Mouse (Mus musculus): Measurements from ENCODE around the gene Trmt1.

Trmt1 gene

GRCm38 (mm10) chr8:84708774-84709475, 22.8 kb downstream of the Trmt1 start:
- DNase-seq (ENCODE audit: extremely low spot score, low spot score), result peak; percentile 90

GRCm38 (mm10) chr8:84709931-84710330, 23.8 kb downstream of the Trmt1 start:
- DNase-seq (ENCODE audit: extremely low spot score, low spot score), result no peak

GRCm38 (mm10) chr8:84711312-84711711, 25.2 kb downstream of the Trmt1 start:
- no peak for DNase-seq (ENCODE audit: extremely low spot score, low spot score)

- DNase-seq (ENCODE audit: extremely low spot score, low spot score), result peak; percentile 52
These were observed 26.0 kb downstream of the Trmt1 start for GRCm38 (mm10) chr8:84711933-84712758.

GRCm38 (mm10) chr8:84712759-84713120, 26.6 kb downstream of the Trmt1 start:
- DNase-seq (ENCODE audit: extremely low spot score, low spot score), result no peak

GRCm38 (mm10) chr8:84713381-84713780, 27.3 kb downstream of the Trmt1 start:
- DNase-seq (ENCODE audit: extremely low spot score, low spot score), result no peak

- no peak for DNase-seq (ENCODE audit: extremely low spot score, low spot score)
These were observed 28.1 kb downstream of the Trmt1 start for GRCm38 (mm10) chr8:84714161-84714560.

- DNase-seq (ENCODE audit: extremely low spot score, low spot score), result no peak
These were observed 29.9 kb downstream of the Trmt1 start for GRCm38 (mm10) chr8:84715893-84716468.

- DNase-seq (ENCODE audit: extremely low spot score, low spot score), result no peak
These were observed 30.7 kb downstream of the Trmt1 start for GRCm38 (mm10) chr8:84716790-84717189.

- no peak for DNase-seq (ENCODE audit: extremely low spot score, low spot score)
These were observed 32.4 kb downstream of the Trmt1 start for GRCm38 (mm10) chr8:84718476-84718875.

GRCm38 (mm10) chr8:84718959-84719690, 33.0 kb downstream of the Trmt1 start:
- DNase-seq (ENCODE audit: extremely low spot score, low spot score), result no peak

GRCm38 (mm10) chr8:84722530-84722849, 36.4 kb downstream of the Trmt1 start:
- no peak for DNase-seq (ENCODE audit: extremely low spot score, low spot score)

- no peak for DNase-seq (ENCODE audit: extremely low spot score, low spot score)
These were observed 36.9 kb downstream of the Trmt1 start, which contains the start of gene G430095P16Rik for GRCm38 (mm10) chr8:84722850-84723570. TSS of gene G430095P16Rik (plus strand) at chr8:84723007.

- DNase-seq (ENCODE audit: extremely low spot score, low spot score), result no peak
These were observed 37.4 kb downstream of the Trmt1 start for GRCm38 (mm10) chr8:84723571-84723900.

GRCm38 (mm10) chr8:84724683-84725082, 38.6 kb downstream of the Trmt1 start:
- no peak for DNase-seq (ENCODE audit: extremely low spot score, low spot score)

- DNase-seq (ENCODE audit: extremely low spot score, low spot score), result no peak
These were observed 39.3 kb downstream of the Trmt1 start for GRCm38 (mm10) chr8:84725246-84725940.

GRCm38 (mm10) chr8:84725941-84726259, 39.8 kb downstream of the Trmt1 start:
- no peak for DNase-seq (ENCODE audit: extremely low spot score, low spot score)

GRCm38 (mm10) chr8:84728474-84728873, 42.4 kb downstream of the Trmt1 start:
- DNase-seq (ENCODE audit: extremely low spot score, low spot score), result no peak

GRCm38 (mm10) chr8:84729921-84730362, 43.8 kb downstream of the Trmt1 start:
- DNase-seq (ENCODE audit: extremely low spot score, low spot score), result no peak

GRCm38 (mm10) chr8:84730541-84731370, 44.6 kb downstream of the Trmt1 start:
- no peak for DNase-seq (ENCODE audit: extremely low spot score, low spot score)
